Mouse (Mus musculus): ENCODE measurements at regions not wholly inside any gene's neighbourhood (a gene's known extent, or its start where the extent isn't known, plus 50 kb on each side); places are given as distances from the start of the nearest gene placed in this dataset.

DNA sequence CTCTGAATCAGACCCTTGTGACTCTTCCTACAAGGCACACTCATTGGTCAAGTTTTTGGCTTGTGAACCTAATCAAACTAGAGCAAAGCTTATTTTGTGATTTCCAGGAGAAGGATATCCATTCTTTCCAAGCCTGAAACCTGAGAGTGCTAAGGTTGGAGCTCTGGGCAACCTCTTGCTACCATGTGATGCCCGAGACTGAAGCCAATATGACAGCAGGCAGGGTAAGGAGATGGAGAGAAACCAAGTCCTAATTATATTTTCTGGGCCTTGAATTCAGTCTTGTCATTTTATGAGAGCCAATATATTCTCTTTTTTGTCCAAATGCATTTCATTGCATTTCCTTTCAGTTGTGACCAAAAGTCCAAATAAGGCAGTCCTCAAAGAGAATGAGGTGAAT lies 434.5 kb downstream of the 9330182O14Rik start:
- TF ChIP-seq CTCF (IDR thresholded peaks at IDR 0.05; ENCODE audit: extremely low read depth, insufficient read depth, low read length) (no peak), POLR2A (IDR thresholded peaks at IDR 0.05; ENCODE audit: extremely low read depth, insufficient read depth, low read length) (no peak)
- H3K4me3 ChIP-seq (ENCODE audit: insufficient read depth, low read length) = no peak overlapping the region
- H3K4me1 ChIP-seq (ENCODE audit: control insufficient read depth, insufficient read depth, low read length) = no peaks in the 10 kb centered on the region
- no peak overlapping the region for H3K27ac ChIP-seq (ENCODE audit: insufficient read depth, low read length)
